Mouse (Mus musculus) hindlimb bud, embryonic 11.5 days (tissue): ENCODE measurements around the gene Prcc.
"Not testable (repeated sequence)": the region's sequence is repeated elsewhere in the genome, so short reads cannot be mapped to it uniquely, and the experiment has no call there.

Experiments
- DNase-seq: peaks from one replicate; pipeline ENCODE4 v3.0.0-alpha.2; 2012; ENCODE audit warnings: low read depth, low spot score; ENCODE audit errors: extremely low spot score

Prcc gene

GRCm38 (mm10) chr3:87846650-87847110 lies 38.7 kb downstream of the Prcc start, which contains the start of gene Sh2d2a:
TSS of gene Sh2d2a (plus strand) at chr3:87846755.
- DNase-seq, result no peak

- no peak for DNase-seq
Observed at GRCm38 (mm10) chr3:87846186-87846585, 39.2 kb downstream of the Prcc start.

- DNase-seq, result no peak
Observed at GRCm38 (mm10) chr3:87844981-87845380, 40.4 kb downstream of the Prcc start.

GRCm38 (mm10) chr3:87840858-87841257 lies 44.5 kb downstream of the Prcc start:
- DNase-seq, result no peak

- DNase-seq, result peak; percentile 67
Observed at GRCm38 (mm10) chr3:87838622-87839021, 46.8 kb downstream of the Prcc start.

GRCm38 (mm10) chr3:87833482-87833881 lies 51.9 kb downstream of the Prcc start:
- DNase-seq, result no peak

- DNase-seq, result no peak
Observed at GRCm38 (mm10) chr3:87832109-87832859, 53.1 kb downstream of the Prcc start.

GRCm38 (mm10) chr3:87829025-87829424 lies 56.4 kb downstream of the Prcc start:
- DNase-seq, result no peak

- no peak for DNase-seq
Observed at GRCm38 (mm10) chr3:87828435-87828834, 57.0 kb downstream of the Prcc start.

- not testable (repeated sequence) for DNase-seq
Observed at GRCm38 (mm10) chr3:87824206-87824605, 61.2 kb downstream of the Prcc start, which contains the start of gene Pear1. TSS of gene Pear1 (minus strand) at chr3:87824306.

GRCm38 (mm10) chr3:87818226-87818625 lies 67.2 kb downstream of the Prcc start:
- no peak for DNase-seq

GRCm38 (mm10) chr3:87816646-87817093 lies 68.7 kb downstream of the Prcc start:
- peak; percentile 87 for DNase-seq

- DNase-seq, result no peak
Observed at GRCm38 (mm10) chr3:87816166-87816565, 69.2 kb downstream of the Prcc start.

GRCm38 (mm10) chr3:87812873-87813272 lies 72.5 kb downstream of the Prcc start:
- DNase-seq, result no peak

GRCm38 (mm10) chr3:87812413-87812812 lies 73.0 kb downstream of the Prcc start:
- DNase-seq, result no peak

- DNase-seq, result no peak
Observed at GRCm38 (mm10) chr3:87811297-87811696, 74.1 kb downstream of the Prcc start.

- DNase-seq, result no peak
Observed at GRCm38 (mm10) chr3:87809322-87809962, 76.0 kb downstream of the Prcc start.
